Mouse (Mus musculus) MEL (cell line): ENCODE measurements around the gene Plekhm3. TPM values are rescaled to one million over a fixed set of nuclear protein-coding genes. Genes with fewer than 3 reads are reported as not detected.

ENCODE experiments used
- DNase-seq: peaks from one replicate; pipeline ENCODE4 v3.0.0; 2011; ENCODE audit warnings: low read depth, low spot score
- H3K27ac ChIP-seq: 2 replicates; pipeline ENCODE4 v1.5.1; 2012; ENCODE audit warnings: low read depth, mild to moderate bottlenecking, control low read depth, low read length, moderate library complexity; ENCODE audit not compliant: control insufficient read depth
- H3K27me3 ChIP-seq, 2 experiments: fragments of 150-350 bp in 1 of 2; sonication (generic) in 1 of 2; 2 replicates each; pipeline ENCODE4 v1.6.1; 2012; ENCODE audit warnings: low read length in 2 of 2, mild to moderate bottlenecking in 2 of 2, improper control_type of control experiment in 1 of 2, moderate library complexity in 1 of 2; ENCODE audit not compliant: insufficient read depth in 2 of 2, control insufficient read depth in 1 of 2
- H3K36me3 ChIP-seq, 2 experiments: 2 replicates each; pipeline ENCODE4 v1.6.1; 2012 to 2014; ENCODE audit warnings: low read length in 2 of 2, improper control_type of control experiment in 1 of 2, inconsistent platforms in 1 of 2, mild to moderate bottlenecking in 1 of 2; ENCODE audit not compliant: insufficient read depth in 2 of 2, control insufficient read depth in 1 of 2
- H3K4me1 ChIP-seq, 2 experiments: fragments of 150-350 bp in 1 of 2; sonication (generic) in 1 of 2; 2 replicates each; pipeline ENCODE4 v1.6.1; 2012; ENCODE audit warnings: low read length in 2 of 2, improper control_type of control experiment in 1 of 2, mild to moderate bottlenecking in 1 of 2; ENCODE audit not compliant: insufficient read depth in 2 of 2, control insufficient read depth in 1 of 2
- H3K4me3 ChIP-seq, 2 experiments: fragments of 150-350 bp in 1 of 2; sonication (generic) in 1 of 2; 2 replicates each; pipeline ENCODE4 v1.5.1; 2012; ENCODE audit warnings: low read depth in 2 of 2, low read length in 2 of 2, mild to moderate bottlenecking in 2 of 2, moderate library complexity in 2 of 2, control low read depth in 1 of 2, improper control_type of control experiment in 1 of 2; ENCODE audit not compliant: control insufficient read depth in 1 of 2, insufficient read depth in 1 of 2
- H3K79me2 ChIP-seq: 2 replicates; pipeline ENCODE4 v1.6.1; 2012; ENCODE audit warnings: mild to moderate bottlenecking, low read length, moderate library complexity; ENCODE audit not compliant: control insufficient read depth, poor library complexity, insufficient read depth
- H3K9ac ChIP-seq: 2 replicates; pipeline ENCODE4 v1.6.1; 2012; ENCODE audit warnings: low read depth, mild to moderate bottlenecking, control low read depth, low read length, moderate library complexity; ENCODE audit not compliant: control insufficient read depth, poor library complexity, severe bottlenecking
- H3K9me3 ChIP-seq: fragments of 150-350 bp; sonication (generic); replicated peaks from 2 replicates; pipeline ENCODE4 v1.6.1; 2012; ENCODE audit warnings: mild to moderate bottlenecking, low read length, improper control_type of control experiment, moderate library complexity; ENCODE audit not compliant: insufficient read depth
- CHD1 ChIP-seq: IDR thresholded peaks from 2 replicates; pipeline ENCODE4 v1.6.1; 2012; ENCODE audit warnings: low read depth, mild to moderate bottlenecking, inconsistent platforms, low read length, improper control_type of control experiment
- E2F4 ChIP-seq: IDR thresholded peaks from 2 replicates; pipeline ENCODE4 v1.6.1; 2011; ENCODE audit warnings: low read depth, low read length, improper control_type of control experiment, borderline replicate concordance
- ELF1 ChIP-seq: IDR thresholded peaks from 2 replicates; pipeline ENCODE4 v1.6.1; 2014; ENCODE audit warnings: low read depth, mild to moderate bottlenecking, inconsistent platforms, low read length, improper control_type of control experiment, moderate library complexity
- EP300 ChIP-seq, 2 experiments: IDR thresholded peaks; 2 replicates each; pipeline ENCODE4 v1.6.1; 2011; ENCODE audit warnings: improper control_type of control experiment in 2 of 2, low read length in 2 of 2, low read depth in 1 of 2, mild to moderate bottlenecking in 1 of 2
- ETS1 ChIP-seq: IDR thresholded peaks from 2 replicates; pipeline ENCODE4 v1.6.1; 2012; ENCODE audit warnings: low read depth, mild to moderate bottlenecking, inconsistent platforms, low read length, improper control_type of control experiment, moderate library complexity
- HCFC1 ChIP-seq: IDR thresholded peaks from 2 replicates; pipeline ENCODE4 v1.6.1; 2012; ENCODE audit warnings: low read depth, mild to moderate bottlenecking, inconsistent platforms, low read length, improper control_type of control experiment, moderate library complexity
- JUND ChIP-seq: IDR thresholded peaks from 2 replicates; pipeline ENCODE4 v1.6.1; 2011; ENCODE audit warnings: low read depth, mild to moderate bottlenecking, improper control_type of control experiment, low read length
- MAX ChIP-seq: IDR thresholded peaks from 2 replicates; pipeline ENCODE4 v1.6.1; 2011; ENCODE audit warnings: low read length, improper control_type of control experiment
- MEF2A ChIP-seq: IDR thresholded peaks from 2 replicates; pipeline ENCODE4 v1.6.1; 2014; ENCODE audit warnings: low read depth, mild to moderate bottlenecking, inconsistent platforms, low read length, improper control_type of control experiment; ENCODE audit not compliant: poor library complexity, insufficient replicate concordance, severe bottlenecking; ENCODE audit errors: extremely low read depth
- NELFE ChIP-seq: IDR thresholded peaks from 2 replicates; pipeline ENCODE4 v1.6.1; 2011; ENCODE audit warnings: low read depth, low read length, improper control_type of control experiment
- POLR2AphosphoS2 ChIP-seq: IDR thresholded peaks from 2 replicates; pipeline ENCODE4 v1.6.1; 2011; ENCODE audit warnings: low read length, improper control_type of control experiment
- POLR2AphosphoS5 ChIP-seq: IDR thresholded peaks from 2 replicates; pipeline ENCODE4 v1.6.1; 2012; ENCODE audit warnings: low read depth, borderline replicate concordance, mild to moderate bottlenecking, inconsistent platforms, low read length, moderate library complexity, mixed read lengths
- RAD21 ChIP-seq: IDR thresholded peaks from 2 replicates; pipeline ENCODE4 v1.6.1; 2011; ENCODE audit warnings: mild to moderate bottlenecking, low read depth, low read length, improper control_type of control experiment
- RCOR1 ChIP-seq: IDR thresholded peaks from 2 replicates; pipeline ENCODE4 v1.6.1; 2012; ENCODE audit warnings: low read depth, mild to moderate bottlenecking, inconsistent platforms, low read length, improper control_type of control experiment
- TAL1 ChIP-seq: IDR thresholded peaks from 2 replicates; pipeline ENCODE4 v1.6.1; 2012; ENCODE audit warnings: mild to moderate bottlenecking, inconsistent platforms, low read length, moderate library complexity, mixed read lengths
- TBP ChIP-seq: IDR thresholded peaks from 2 replicates; pipeline ENCODE4 v1.8.0; 2011; ENCODE audit warnings: low read depth, low read length, improper control_type of control experiment
- UBTF ChIP-seq: IDR thresholded peaks from 2 replicates; pipeline ENCODE4 v1.6.1; 2012; ENCODE audit warnings: low read depth, mild to moderate bottlenecking, inconsistent platforms, low read length, improper control_type of control experiment, moderate library complexity, borderline replicate concordance; ENCODE audit not compliant: insufficient read depth
- USF1 ChIP-seq: IDR thresholded peaks from 2 replicates; pipeline ENCODE4 v1.6.1; 2014; ENCODE audit warnings: low read depth, mild to moderate bottlenecking, inconsistent platforms, low read length, improper control_type of control experiment, moderate library complexity
- USF2 ChIP-seq, 2 experiments: IDR thresholded peaks; 2 replicates each; pipeline ENCODE4 v1.6.1; 2011 to 2012; ENCODE audit warnings: improper control_type of control experiment in 2 of 2, low read length in 2 of 2, borderline replicate concordance in 1 of 2, inconsistent platforms in 1 of 2, low read depth in 1 of 2, mild to moderate bottlenecking in 1 of 2; ENCODE audit not compliant: insufficient read depth in 1 of 2
- ZKSCAN1 ChIP-seq: IDR thresholded peaks from 2 replicates; pipeline ENCODE4 v1.6.1; 2012; ENCODE audit warnings: low read depth, mild to moderate bottlenecking, inconsistent platforms, low read length, improper control_type of control experiment, moderate library complexity
- ZMIZ1 ChIP-seq: IDR thresholded peaks from 2 replicates; pipeline ENCODE4 v1.6.1; 2012; ENCODE audit warnings: low read depth, mild to moderate bottlenecking, inconsistent platforms, low read length, improper control_type of control experiment, moderate library complexity
- ZNF384 ChIP-seq: IDR thresholded peaks from 2 replicates; pipeline ENCODE4 v1.6.1; 2012; ENCODE audit warnings: low read depth, mild to moderate bottlenecking, inconsistent platforms, low read length, improper control_type of control experiment
- polyA plus RNA-seq, 2 experiments: library from polyadenylated mRNA; stranded (reverse) in 1 of 2; unstranded in 1 of 2; fragments of >175 nt in 1 of 2; fragments of >200 nt in 1 of 2; gene quantifications; 2 replicates each; pipeline versions ENCODE4 v1.2.1 to v1.2.4; 2012; ENCODE audit warnings: low replicate concordance in 2 of 2, low read depth in 1 of 2; ENCODE audit not compliant: insufficient read length in 2 of 2, insufficient read depth in 1 of 2, missing spikeins in 1 of 2
- total RNA-seq: library from RNA; depleted of rRNA; stranded (reverse); fragments of 300-350 nt; gene quantifications from 2 replicates; pipeline ENCODE4 v1.2.3, GENCODE M21; 2012

Gene Plekhm3
- total and polyA plus RNA-seq, 3 experiments, result 1.8 to 2.0 TPM; not detected in 1

GRCm38 (mm10) chr1:64884007-64884406, 72.6 kb downstream of the Plekhm3 start:
- DNase-seq, result no peak
- Histone ChIP-seq H3K9ac (no peak overlapping the region), H3K4me3 (no peak overlapping the region), H3K27me3 (no peaks in the 10 kb centered on the region), H3K79me2 (no peaks in the 10 kb centered on the region)
- no peak for TF ChIP-seq EP300 (IDR thresholded peaks at IDR 0.05; ENCODE audit: low read depth in 1 of 2, low read length in 2 of 2)
- TF ChIP-seq, all 39 proteins: peak for 0
- Histone ChIP-seq H3K36me3 (no peaks in the 10 kb centered on the region), H3K4me1 (no peaks in the 10 kb centered on the region), H3K27ac (no peak overlapping the region), H3K9me3 (no peaks in the 10 kb centered on the region)

- Histone ChIP-seq H3K27ac (no peak overlapping the region), H3K27me3 (no peaks in the 10 kb centered on the region), H3K4me1 (peaks cover 0 to 10% of the 10 kb centered on the region in 2 experiments; a peak in 2 of 4 replicates), H3K9me3 (no peaks in the 10 kb centered on the region), H3K9ac (no peak overlapping the region), H3K4me3 (no peak overlapping the region), H3K79me2 (no peaks in the 10 kb centered on the region), H3K36me3 (peaks cover 0 to 10% of the 10 kb centered on the region in 2 experiments; a peak in 2 of 4 replicates)
- TF ChIP-seq E2F4 (no peak), POLR2AphosphoS5 (no peak), TBP (no peak), TAL1 (no peak), ZNF384 (no peak), ETS1 (no peak), MAX (no peak), RCOR1 (no peak), ZKSCAN1 (no peak)
- no peak for DNase-seq
These were observed 76.0 kb downstream of the Plekhm3 start for GRCm38 (mm10) chr1:64880613-64881012.

- Histone ChIP-seq H3K9ac (no peak overlapping the region), H3K79me2 (no peaks in the 10 kb centered on the region), H3K4me3 (no peak overlapping the region), H3K4me1 (peaks cover 0 to 12% of the 10 kb centered on the region in 2 experiments; a peak in 2 of 4 replicates), H3K36me3 (peaks cover 0 to 15% of the 10 kb centered on the region in 2 experiments; a peak in 2 of 4 replicates)
- DNase-seq, result no peak
- no peak for TF ChIP-seq POLR2AphosphoS2
- no peak for TF ChIP-seq E2F4
- TF ChIP-seq ZNF384, result no peak
- TF ChIP-seq POLR2AphosphoS5, result no peak
- no peak for TF ChIP-seq CHD1
- no peak for TF ChIP-seq USF1
- TF ChIP-seq MEF2A, result no peak
- no peak for TF ChIP-seq NELFE
- TF ChIP-seq HCFC1, result no peak
- TF ChIP-seq ELF1, result no peak
- TF ChIP-seq TBP, result no peak
- TF ChIP-seq USF2 (IDR thresholded peaks at IDR 0.05; ENCODE audit: borderline replicate concordance in 1 of 2, insufficient read depth in 1 of 2, low read depth in 1 of 2, low read length in 2 of 2), result no peak
- no peak for TF ChIP-seq JUND
- no peak for TF ChIP-seq ZMIZ1
- TF ChIP-seq RAD21, result no peak
- TF ChIP-seq UBTF, result no peak
- no peak for TF ChIP-seq ETS1
- TF ChIP-seq TAL1, result no peak
- TF ChIP-seq, all 39 proteins: peak for 0
- Histone ChIP-seq H3K27me3 (no peaks in the 10 kb centered on the region), H3K9me3 (no peaks in the 10 kb centered on the region), H3K27ac (no peak overlapping the region)
These were observed 77.8 kb downstream of the Plekhm3 start for GRCm38 (mm10) chr1:64878795-64879240.
